Mouse (Mus musculus): ENCODE data around the gene Glipr1l2.
"Not testable (repeated sequence)": the region's sequence is repeated elsewhere in the genome, so short reads cannot be mapped to it uniquely, and the experiment has no call there.

Glipr1l2 gene

DNA sequence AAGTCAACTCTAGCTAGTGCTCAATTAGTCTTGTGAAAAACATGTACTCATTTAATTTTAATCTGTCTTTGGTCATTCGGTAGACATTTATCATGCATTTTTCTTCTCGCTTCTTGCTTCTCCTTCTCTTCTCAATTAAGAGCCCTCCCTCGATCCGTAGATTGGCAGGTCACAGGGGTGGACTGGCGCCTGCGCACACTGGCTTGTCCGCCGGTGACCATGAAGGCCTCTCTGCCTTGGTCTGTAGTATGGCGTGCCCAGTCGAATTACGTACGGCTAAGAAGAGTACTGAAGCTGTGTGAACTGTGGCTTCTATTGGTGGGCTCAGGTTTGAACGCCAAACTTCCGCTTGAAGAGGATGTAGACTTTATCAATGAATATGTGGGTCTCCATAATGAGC is at the start of gene Glipr1l2:
TSS of gene Glipr1l2 (plus strand) at position 198 of the 400 bp plus-strand sequence.
- DNase-seq, result no peak

DNA sequence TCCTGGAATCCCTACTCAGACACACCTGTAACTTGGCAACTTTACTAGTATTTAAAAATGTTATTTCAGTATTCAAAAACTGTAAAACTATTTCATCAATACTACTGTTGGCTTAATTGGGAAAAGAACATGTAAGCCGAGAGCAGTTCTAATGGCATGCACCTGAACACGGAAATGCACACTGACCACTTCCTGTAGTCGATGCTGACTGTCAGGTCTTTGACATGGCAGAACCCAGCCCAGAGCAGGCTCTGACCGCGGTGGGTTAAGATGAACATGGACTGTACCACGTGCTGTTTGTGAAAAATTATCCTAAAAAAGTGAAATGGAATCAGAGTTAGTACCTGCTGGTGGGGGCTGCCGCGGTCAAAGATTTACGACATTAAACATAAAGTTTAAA is 39.6 kb upstream of the Glipr1l2 start:
- not testable (repeated sequence) for DNase-seq

DNA sequence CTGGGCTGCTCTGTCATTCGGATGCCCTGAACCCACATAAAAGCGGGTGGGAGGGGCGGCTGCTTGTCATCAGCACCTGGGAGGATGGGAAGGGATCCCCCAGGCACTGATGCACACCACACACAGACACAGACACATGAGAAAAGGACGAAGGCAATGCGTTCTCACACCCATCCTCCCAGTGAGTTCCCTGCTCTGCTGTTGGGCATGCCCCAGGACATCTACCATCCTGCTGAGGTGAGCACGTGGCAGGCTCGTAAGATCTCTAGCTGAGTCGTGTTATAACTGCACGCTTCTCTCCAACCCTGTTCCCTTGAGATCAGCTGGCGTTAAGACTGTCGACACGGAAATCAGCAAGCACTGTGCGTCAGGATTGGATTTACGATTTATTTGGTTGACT is 38.9 kb upstream of the Glipr1l2 start:
- DNase-seq, result not testable (repeated sequence)

DNA sequence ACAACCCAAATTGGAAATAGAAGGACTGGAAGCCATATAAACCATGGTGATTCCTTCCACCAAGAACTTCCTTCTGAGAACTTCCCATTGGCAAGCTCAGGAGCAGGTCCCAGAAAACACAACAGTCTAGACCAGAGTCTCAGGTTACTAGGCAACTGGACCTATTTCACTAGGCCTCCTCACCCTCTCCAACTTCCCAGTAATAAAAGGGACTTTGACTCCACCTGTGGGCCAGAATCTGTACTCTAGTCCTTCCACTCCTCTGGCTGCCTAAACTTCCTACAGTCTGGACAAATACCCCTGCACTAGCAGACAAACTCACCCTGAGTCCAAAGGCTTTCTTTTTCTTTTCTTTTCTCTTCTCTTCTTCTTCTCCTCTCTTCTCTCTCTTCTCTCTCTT is 31.9 kb upstream of the Glipr1l2 start:
- DNase-seq, result no peak

DNA sequence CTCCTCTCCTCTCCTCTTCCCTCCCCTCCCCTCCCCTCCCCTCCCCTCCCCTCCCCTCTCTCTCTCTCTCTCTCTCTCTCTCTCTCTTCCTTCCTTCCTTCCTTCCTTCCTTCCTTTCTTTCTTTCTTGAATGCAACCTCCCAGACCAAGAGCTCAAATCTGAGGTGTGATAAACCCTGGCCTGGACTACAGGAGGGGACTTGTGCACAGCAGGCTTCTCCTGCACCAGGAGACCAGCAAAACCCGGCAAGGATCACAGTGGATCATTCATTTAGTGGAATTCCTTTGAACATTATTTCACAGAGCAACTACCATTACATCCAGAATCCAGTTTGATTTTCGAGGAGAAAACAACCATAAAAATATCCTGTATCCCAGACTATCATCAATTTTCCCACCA is 31.2 kb upstream of the Glipr1l2 start:
- DNase-seq, result not testable (repeated sequence)

DNA sequence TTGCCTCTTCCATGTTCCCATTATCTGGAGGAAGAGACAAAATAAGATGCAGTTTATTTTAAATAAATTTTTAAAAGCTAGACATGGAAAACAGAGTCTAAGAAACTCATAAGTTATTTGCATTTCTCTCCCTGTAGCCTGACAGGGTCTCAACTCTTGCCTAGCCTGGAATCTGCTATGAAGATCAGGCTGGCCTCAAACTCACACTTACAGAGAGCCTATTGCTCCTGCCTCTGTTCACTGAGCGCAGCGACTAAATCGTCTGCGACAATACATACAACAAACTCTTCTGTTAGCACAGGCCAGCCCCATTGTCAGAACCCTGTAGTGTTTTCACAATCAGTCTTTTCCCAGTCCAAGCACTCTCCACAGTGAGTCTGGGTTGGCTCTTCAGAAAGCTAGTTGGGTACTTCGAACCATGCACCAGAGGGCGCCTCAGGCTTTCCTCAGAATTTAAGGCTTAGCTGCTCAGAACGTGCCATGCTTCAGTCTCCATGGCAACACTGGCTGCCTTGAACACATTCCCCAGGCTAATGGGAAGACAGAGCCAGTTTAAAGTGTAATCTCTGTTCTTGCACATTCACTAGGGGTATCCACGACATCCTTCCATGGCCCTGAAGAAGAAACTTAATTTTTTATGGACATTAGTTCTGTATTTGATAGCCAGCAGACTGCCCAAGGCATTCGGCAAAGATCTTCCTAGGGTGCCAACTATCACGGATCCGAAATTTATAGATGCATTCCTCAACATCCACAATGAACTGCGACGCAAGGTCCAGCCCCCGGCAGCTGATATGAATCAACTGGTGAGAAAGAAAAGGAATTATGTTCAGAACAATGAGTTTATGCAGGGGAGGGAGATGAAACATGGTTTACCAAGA is 23.2 kb upstream of the Glipr1l2 start, which contains the start of gene Glipr1l1:
TSS of gene Glipr1l1 (plus strand) at position 488 of the 881 bp plus-strand sequence.
- peak; percentile 17 for DNase-seq

DNA sequence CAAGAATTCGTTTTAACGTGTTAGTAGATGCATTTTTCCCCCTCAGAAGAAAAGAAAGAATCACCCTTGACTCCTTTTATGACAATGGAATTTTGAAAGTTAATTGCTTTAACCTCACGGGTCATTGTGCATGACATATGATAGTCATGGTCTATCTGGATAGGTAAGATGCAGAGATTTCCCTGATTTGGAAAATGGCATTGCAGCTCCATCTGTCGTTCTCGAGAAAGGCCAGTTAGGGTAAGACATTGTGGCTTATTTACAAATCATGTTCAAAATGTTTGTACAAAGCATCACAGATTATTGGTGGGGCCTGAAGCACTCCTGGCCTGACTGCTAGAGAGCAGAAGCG is 22.6 kb upstream of the Glipr1l2 start:
- DNase-seq, result not testable (repeated sequence)

DNA sequence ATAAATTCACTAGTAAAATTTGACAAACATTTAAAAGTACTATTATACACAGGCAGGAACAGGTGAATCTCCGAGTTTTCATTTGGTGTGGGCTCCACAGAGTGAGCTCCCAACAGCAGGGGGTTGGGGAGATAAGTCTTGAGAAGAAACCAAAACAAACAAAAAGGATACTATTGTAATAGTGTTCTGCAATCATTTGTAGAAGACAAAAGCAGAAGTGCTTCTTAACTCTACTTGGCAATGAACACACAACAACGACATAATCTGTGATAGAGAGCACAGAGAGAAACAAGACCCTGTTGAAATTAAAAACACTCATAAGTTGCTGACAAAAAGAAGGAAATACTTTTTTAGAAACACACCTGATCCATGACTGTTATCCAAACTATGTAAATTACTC is 3.1 kb upstream of the Glipr1l2 start:
- no peak for DNase-seq

DNA sequence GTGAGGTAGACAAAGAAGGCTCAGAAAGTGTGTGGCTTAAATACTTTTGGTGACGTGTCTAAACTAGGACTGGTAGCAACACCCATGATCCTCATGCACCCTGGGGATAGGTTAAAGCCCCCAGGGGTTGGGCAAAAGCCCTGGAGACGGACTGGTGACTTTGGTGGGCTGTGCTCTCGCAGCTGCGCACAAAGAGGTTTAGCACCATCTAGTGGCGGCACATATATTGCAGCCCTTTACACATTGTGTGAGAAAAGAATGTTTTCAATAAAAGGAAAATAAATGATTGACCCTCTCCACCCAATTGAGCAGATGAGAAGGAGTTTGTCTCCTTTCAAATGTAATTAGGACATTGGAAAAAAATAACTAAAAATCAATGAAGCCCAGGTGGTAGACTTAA is 22.6 kb downstream of the Glipr1l2 start:
- peak; percentile 20 for DNase-seq

DNA sequence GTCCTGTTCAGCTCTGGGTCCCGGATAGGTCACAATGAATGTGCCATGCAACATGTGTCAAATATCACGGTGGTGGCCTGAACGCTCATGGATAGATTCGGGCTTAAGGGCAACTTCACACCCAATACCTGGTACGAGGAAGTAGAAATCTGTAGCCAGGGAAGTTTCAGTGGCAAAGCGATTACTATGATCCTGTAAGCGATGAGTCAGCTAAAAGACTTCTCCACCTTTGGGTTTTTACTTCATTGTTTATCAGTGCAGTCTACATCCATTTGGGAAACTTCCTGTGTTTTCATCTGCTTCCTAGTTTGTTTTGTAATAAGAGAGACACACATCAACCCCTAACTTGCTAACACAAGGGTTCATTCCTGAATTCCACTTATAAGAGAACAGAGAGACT is 27.2 kb downstream of the Glipr1l2 start:
- no peak for DNase-seq

DNA sequence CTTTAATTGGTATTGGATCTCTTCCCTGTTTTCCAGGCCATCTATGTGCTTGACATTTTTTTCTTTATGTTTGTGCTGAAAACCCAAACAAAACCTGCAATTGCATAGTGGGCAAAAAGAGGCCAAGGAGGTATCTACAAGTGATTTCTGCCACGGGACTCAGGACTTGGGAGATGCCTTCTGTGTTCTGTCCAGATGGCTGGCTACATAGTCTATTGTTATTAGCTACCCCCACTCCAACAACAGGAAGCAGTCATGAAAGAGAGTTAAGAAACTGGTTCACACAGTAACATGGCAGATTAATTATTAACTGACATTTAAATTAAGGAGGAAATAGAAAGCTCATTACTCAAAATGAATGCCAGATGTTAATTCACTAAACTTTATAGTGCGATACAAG is 41.9 kb downstream of the Glipr1l2 start:
- not testable (repeated sequence) for DNase-seq

DNA sequence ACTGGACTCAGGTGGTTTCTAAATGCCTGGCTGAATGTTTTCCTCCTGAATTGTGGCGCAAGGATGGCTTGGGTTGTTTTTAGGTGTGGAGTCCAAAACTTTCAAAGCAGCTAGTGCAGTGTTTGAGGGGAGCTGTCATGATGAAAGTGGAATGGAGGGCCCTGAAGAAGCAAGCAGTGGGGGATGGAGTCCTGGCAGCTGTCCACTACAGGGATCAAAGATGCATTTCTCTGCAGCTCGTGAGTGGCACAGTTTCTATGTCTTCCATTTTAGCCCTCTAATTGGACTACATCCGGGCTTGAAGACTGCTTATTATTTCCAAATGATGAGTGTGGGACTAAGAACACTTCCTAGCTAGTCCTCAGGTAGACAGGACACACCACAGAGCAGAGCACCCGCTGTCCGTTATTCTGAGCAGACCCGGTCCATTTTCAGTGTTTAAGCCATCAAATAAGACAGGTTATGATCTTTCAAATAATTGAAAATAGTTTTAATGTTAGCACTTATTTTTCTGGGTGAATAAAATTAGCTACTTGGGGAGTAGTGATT is 44.6 kb downstream of the Glipr1l2 start:
- DNase-seq, result not testable (repeated sequence)

DNA sequence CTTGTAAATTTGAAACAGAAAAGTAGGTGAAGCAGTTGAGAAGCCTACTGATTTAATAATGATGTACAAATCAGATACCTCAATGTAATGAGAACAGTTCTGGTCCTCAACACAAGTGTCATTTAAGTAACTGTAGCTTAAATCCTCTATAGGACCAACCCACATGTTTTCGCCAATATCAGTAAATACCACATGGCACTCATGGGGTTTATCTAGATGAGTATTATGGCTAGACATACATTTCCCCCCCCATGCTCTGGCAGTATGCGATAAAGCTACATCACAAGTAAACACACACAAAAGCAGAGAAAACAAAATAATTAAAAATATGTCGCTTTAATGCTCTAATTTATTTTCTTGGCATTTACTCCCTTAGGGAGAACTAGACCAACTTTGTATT is 49.0 kb downstream of the Glipr1l2 start:
- no peak for DNase-seq

DNA sequence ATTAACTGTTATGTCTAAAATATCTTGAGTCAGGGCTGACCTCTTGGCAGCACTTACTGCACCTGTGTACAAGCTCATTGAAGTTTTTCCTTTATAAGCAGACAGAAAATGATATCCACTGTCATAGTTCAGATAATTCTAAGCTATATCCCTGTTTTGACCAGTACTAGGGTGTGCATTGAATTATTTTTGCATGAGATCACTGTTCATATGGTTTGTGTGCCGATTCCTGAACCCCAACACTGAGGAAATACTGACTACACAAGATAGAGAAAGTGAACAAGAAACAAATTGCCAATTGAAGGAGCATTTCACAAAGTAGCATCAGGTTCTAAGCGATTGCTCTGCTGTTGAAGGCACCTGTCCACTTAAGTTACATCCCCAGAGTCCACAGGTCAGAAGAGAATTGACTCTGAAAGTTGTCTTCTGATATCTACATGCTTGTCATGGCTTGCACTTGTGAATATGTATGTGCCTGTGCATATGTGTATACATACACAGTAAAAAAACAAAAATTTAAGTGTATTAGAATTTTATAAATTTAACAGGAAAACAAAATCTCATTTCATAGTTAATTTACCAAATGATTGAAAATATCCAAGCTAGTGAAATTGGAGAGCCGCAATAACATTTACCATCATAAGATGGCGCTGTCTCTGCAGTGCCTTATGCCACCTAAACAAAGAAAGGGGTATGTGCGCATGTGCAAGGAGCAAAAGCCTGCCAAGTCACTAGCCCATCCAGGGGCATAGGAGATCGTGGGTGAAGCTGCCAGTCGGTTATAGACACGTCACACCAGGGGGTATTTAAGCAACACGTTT is 55.1 kb downstream of the Glipr1l2 start:
- no peak for DNase-seq

DNA sequence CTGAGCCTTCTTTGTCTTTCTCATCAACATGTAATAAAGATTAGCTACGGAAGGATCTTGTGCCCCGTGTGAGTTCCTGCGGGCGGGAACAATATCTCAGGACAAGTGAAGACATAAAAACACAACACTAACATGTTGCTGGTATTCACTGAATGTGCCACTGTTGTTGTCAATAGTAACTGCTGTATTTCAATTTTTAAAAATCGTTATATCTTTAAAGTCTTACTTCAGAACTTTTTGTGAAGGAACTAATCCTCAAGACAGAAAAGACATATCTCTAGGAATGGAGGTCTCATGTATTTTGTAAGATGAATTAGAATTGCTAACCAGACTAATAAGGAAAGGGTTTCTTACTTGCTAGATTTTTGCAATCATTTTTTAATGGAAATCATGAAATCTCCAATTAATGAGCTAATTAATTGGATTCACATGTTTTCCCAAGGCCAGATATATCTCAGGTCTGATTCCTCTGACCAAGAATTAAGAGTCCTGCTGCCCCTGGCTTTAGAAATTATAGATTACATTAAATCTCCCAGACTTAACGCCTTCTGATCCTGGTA is 55.8 kb downstream of the Glipr1l2 start:
- DNase-seq, result no peak

DNA sequence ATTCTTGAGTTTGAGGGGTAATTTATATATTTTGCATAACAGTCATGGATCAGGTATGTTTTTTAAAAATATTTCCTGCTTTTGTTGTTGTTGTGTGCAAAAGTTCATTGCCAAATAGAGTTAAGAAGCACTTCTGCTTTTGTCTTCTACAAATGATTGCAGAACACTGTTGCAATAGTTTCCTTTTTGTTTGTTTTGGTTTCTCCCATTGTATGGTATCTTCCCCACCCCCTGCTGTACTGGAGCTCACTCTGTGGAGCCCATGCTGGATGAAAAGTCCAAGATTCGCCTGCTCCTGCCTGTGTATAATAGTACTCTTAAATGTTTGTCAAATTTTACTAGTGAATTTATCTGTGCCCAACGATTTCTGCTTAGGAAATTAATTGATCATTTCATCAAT is 56.7 kb downstream of the Glipr1l2 start:
- DNase-seq, result no peak
